Comparison of ENCODE assay signal across 8 mouse cellular contexts in the genomic region with DNA sequence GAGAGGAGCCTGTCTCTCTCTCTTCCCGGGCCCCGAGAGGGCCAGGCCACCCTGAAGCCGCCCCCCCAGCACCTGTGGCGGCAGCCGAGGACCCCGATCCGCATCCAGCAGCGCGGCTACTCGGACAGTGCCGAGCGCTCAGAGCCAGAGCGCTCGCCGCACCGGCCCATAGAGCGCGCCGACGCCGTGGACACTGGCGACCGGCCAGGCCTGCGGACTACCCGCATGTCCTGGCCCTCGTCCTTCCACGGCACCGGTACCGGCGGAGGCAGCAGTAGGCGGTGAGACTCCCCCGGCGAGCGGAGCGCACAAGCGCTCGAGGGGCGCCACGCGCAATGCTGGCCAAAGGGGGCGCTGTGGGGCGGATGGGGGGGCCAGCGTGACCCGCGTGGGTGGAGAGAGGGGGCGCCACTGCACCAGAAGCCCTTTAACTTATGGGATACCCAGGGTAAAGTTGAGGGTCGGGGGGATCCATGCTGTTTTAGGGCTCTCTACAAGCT. TPM values are rescaled to one million over a fixed set of nuclear protein-coding genes. Genes with fewer than 3 reads are reported as not detected.
DNase-seq lines count a peak whose midpoint lies in the region; ATAC-seq and TF ChIP-seq lines count a peak whose summit lies in the region.

No protein-coding gene starts in this region.

- H3K4me2 ChIP-seq in heart, embryonic 13.5 days, result peak overlapping the region; percentile 86

- 1% methylated on average over 47 of the region's 47 CpGs for WGBS in lung, adult 2 months
- 1% methylated on average over 47 of the region's 47 CpGs for WGBS in heart, embryonic 13.5 days

- peak overlapping the region; percentile 83 for H3K9ac ChIP-seq in heart, embryonic 13.5 days

- peak; percentile 40 for DNase-seq in lung, adult 2 months
- no peak for DNase-seq in lung, postnatal 25 days (ENCODE audit: low spot score)
- DNase-seq in adrenal gland, postnatal 25 days, result peak; percentile 64
- peak; percentile 52 to 69 for DNase-seq in kidney, postnatal 25 days
- peak; percentile 30 for DNase-seq in lung, postnatal 36 days
- DNase-seq in splenic B cell, adult 2 months (ENCODE audit: low read depth, low spot score), result peak; percentile 65
- no peak for DNase-seq in cerebellum, adult 18-20 months

- peak overlapping the region; percentile 97; the same call in 1 of the 2 replicates for H3K27ac ChIP-seq in heart, embryonic 13.5 days (replicated peaks)

- no peak for TF ChIP-seq POLR2A in lung, adult 2 months (IDR thresholded peaks at IDR 0.05; ENCODE audit: borderline replicate concordance, extremely low read depth, low read depth, low read length)

- H3K4me3 ChIP-seq in lung, adult 2 months (replicated peaks; ENCODE audit: extremely low read depth, low read depth, low read length), result peak overlapping the region; percentile 58
- H3K4me3 ChIP-seq in heart, embryonic 13.5 days, result peak overlapping the region; percentile 64

- ATAC-seq in heart, embryonic 13.5 days (ENCODE audit: extremely low read depth, insufficient number of reproducible peaks, low FRiP score, low TSS enrichment), result no peak

- no peaks in the 10 kb centered on the region for H3K36me3 ChIP-seq in heart, embryonic 13.5 days
- no peaks in the 10 kb centered on the region for H3K36me3 ChIP-seq in splenic B cell, adult 2 months (ENCODE audit: control insufficient read depth, insufficient read depth, low read length, poor library complexity, severe bottlenecking)

- H3K4me1 ChIP-seq in lung, adult 2 months (ENCODE audit: control insufficient read depth, insufficient read depth, low read length), result peaks cover 21% of the 10 kb centered on the region
- H3K4me1 ChIP-seq in heart, embryonic 13.5 days, result peaks cover 57% of the 10 kb centered on the region

- H3K27me3 ChIP-seq in heart, embryonic 13.5 days (replicated peaks), result peaks cover 56% of the 10 kb centered on the region
- no peaks in the 10 kb centered on the region for H3K27me3 ChIP-seq in splenic B cell, adult 2 months (ENCODE audit: control insufficient read depth, insufficient read depth, low read length, poor library complexity, severe bottlenecking)

- no peaks in the 10 kb centered on the region for H3K9me3 ChIP-seq in heart, embryonic 13.5 days

- peak; percentile 10; the same call in 1 of the 2 replicates for TF ChIP-seq CTCF in lung, adult 2 months (IDR thresholded peaks at IDR 0.05; ENCODE audit: insufficient read depth, low read length)

RNA-seq across cellular contexts. Expression of a gene that starts 0.5 kb away (rescaled TPM):
- 13.1 and 13.8 TPM in 2 replicates for polyA plus RNA-seq in lung, adult 2 months (2012; rRNA removed)
- 12.9 and 13.1 TPM in 2 replicates for total RNA-seq in adrenal gland, postnatal 25 days (2021)
- polyA plus RNA-seq in heart, embryonic 13.5 days (2015; fragmentation: Nextera tagmentation; extraction: Ambion mirVana), result 9.5 and 11.3 TPM in 2 replicates

RNA-seq across cellular contexts. Expression of a gene that starts 16.2 kb away (rescaled TPM):
- 49.3 and 65.5 TPM in 2 replicates for polyA plus RNA-seq in lung, adult 2 months (2012; rRNA removed)
- 190 and 202 TPM in 2 replicates for total RNA-seq in adrenal gland, postnatal 25 days (2021)
- 222 and 230 TPM in 2 replicates for polyA plus RNA-seq in heart, embryonic 13.5 days (2015; fragmentation: Nextera tagmentation; extraction: Ambion mirVana)

RNA-seq across cellular contexts. Expression of a gene that starts 35.0 kb away (rescaled TPM):
- 33.7 and 34.3 TPM in 2 replicates for polyA plus RNA-seq in lung, adult 2 months (2012; rRNA removed)
- 17.7 and 22.4 TPM in 2 replicates for total RNA-seq in adrenal gland, postnatal 25 days (2021)
- 13.7 and 14.0 TPM in 2 replicates for polyA plus RNA-seq in heart, embryonic 13.5 days (2015; fragmentation: Nextera tagmentation; extraction: Ambion mirVana)

Comparison
In these comparisons a context has a peak if more than half of its experiments do, and no peak if none do; other contexts are left out.
1. DNase-seq: peak in lung, adult 2 months (single experiment), adrenal gland, postnatal 25 days (single experiment), kidney, postnatal 25 days (2 of 2), lung, postnatal 36 days (single experiment) and splenic B cell, adult 2 months (single experiment); none in lung, postnatal 25 days (single experiment) and cerebellum, adult 18-20 months (0 of 2).